Mouse (Mus musculus): Measurements from ENCODE around the gene Morn1.

- no peak for TF ChIP-seq CTCF (IDR thresholded peaks at IDR 0.05; ENCODE audit: borderline replicate concordance, extremely low read depth, insufficient read depth, insufficient read length)
- TF ChIP-seq POLR2A (IDR thresholded peaks at IDR 0.05; ENCODE audit: borderline replicate concordance, extremely low read depth, insufficient read depth, insufficient read length, poor library complexity, severe bottlenecking): no peak
Observed at GRCm38 (mm10) chr4:155064474-155064873, 21.9 kb upstream of the Morn1 start.

All from brain, embryonic 14.5 days (tissue).